Mouse (Mus musculus): ENCODE measurements around the gene Cyp2d22. TPM values are rescaled to one million over a fixed set of nuclear protein-coding genes. Genes with fewer than 3 reads are reported as not detected.

Gene Cyp2d22
- polyA plus RNA-seq, 1 experiment from 2014 or later, result 1.8 TPM

GRCm38 (mm10) chr15:82346580-82347302 lies 33.3 kb downstream of the Cyp2d22 start:
- DNase-seq (ENCODE audit: low spot score), result no peak

- DNase-seq (ENCODE audit: low spot score), result peak; percentile 99
Observed at GRCm38 (mm10) chr15:82345820-82346470, 34.1 kb downstream of the Cyp2d22 start.

GRCm38 (mm10) chr15:82344971-82345370 lies 35.1 kb downstream of the Cyp2d22 start:
- DNase-seq (ENCODE audit: low spot score), result no peak

DNA sequence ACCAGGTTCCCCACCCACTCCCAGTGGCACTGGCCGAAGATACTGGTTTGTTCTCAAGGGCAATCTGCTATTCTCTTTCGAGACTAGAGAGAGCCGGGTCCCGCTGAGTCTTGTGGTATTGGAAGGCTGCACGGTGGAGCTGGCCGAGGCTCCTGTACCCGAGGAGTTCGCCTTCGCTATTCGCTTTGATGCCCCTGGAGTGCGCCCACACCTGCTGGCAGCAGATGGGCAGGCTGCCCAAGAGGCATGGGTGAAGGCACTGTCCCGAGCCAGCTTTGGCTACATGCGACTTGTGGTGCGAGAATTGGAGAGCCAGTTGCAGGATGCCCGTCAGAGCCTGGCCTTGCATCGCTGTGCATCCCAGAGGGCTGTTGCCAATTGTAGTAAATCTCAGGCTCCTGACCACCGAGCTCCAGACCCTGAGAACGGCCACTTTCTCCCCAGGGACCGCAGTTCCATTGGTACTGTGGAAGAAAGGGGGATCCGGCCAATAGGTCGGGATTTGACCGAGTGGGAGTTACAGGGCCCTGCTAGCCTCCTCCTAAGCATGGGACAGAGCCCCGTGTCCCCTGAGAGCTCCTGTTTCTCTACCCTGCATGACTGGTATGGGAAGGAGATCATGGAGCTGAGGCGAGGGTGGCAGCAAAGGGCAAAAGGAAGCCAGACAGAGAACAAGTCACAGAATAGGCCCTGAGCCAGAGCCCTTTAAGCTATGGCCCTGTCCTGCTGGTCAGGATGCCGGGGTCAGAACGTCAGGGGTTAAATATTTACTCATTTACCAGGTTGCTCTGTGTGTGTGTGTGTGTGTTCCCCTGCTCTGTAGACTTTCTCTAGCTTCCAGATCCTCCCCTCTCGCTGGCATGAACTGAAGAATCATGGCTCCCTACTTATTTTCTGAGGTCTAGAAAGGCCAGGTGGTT lies 36.4 kb downstream of the Cyp2d22 start:
- no peak for DNase-seq (ENCODE audit: low spot score)

DNA sequence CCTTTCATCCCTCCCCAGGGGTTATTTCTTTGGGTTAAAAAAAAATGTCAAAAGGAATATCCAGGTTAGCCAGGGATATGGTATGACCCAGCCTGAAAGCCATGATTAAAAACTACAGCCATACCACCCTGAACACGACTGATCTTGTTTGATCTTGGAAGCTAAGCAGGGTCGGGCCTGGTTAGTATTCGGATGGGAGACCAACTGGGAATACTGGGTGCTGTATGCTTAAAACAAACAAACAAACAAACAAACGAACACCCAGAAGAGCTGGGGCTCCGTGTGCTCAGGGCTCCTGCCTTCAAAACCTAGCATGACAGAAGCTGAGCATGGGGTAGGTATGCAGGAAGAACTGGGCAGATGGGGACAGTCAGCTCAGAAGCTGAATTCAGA lies 37.5 kb downstream of the Cyp2d22 start:
- no peak for DNase-seq (ENCODE audit: low spot score)

DNA sequence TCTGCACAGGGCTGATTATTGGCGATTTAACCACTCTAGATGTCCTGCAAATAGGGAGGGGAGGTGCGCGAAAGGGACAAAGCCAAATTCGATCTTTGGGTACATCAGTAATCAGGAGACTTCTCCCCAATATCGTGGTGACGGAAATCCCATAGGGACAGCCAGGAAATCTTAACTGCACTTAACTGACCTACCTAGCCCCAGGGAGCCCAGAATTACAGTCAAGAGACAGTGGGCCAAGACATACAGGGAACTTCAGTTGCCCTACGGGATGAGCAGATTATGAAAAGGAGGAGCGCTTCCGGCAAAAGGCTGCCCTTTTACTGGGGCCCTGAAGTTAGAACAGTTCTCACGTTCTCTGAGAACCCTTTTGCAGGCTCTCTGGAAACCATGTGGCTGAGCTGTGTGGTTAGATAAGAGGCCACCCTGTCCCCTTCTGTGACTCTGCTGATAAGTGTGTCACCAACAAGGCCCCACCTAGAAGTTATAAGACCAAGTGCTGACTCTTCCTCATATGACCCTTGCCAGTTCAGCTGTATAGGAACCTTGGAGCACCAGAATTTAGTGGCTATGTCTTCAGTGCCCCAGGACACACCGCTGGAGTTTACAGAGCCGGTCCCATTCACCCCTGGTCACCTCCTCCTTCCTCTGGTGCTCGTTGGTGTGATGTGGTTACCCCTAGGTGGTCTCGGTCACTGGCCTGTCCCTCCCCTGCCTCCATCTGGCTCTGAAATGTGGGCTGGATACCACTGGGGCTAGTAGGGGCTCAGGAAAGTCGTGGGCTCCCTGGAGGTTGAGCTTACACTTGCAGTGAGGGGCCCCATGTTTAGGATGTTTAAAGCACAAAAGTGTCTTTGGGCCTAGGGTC lies 38.2 kb downstream of the Cyp2d22 start:
- peak; percentile 60 for DNase-seq (ENCODE audit: low spot score)

DNA sequence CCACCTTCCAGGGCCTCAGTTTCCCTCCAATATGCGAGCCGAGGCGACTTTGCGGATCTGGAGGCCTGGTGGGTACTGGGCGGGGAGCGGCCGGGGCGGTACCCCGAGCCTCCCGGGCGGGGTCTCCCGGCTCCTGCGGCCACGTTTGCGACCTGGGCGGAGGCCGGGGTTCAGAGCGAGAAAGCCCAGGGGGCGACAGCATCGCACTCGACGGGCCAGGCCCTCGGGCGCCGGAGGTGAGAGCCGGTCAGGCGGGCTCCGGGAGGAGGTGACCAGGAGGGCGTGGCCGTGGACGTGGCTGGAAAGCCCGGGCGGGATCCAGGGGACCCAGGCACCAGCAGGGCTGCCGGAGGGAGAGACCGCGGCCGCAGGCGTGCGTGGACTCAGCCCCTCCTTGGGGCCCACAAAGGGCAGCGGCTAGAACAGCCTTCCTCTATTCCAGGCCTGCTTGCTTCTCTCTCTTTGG lies 39.0 kb downstream of the Cyp2d22 start:
- DNase-seq (ENCODE audit: low spot score), result no peak

GRCm38 (mm10) chr15:82340414-82341035 lies 39.5 kb downstream of the Cyp2d22 start:
- no peak for DNase-seq (ENCODE audit: low spot score)

DNA sequence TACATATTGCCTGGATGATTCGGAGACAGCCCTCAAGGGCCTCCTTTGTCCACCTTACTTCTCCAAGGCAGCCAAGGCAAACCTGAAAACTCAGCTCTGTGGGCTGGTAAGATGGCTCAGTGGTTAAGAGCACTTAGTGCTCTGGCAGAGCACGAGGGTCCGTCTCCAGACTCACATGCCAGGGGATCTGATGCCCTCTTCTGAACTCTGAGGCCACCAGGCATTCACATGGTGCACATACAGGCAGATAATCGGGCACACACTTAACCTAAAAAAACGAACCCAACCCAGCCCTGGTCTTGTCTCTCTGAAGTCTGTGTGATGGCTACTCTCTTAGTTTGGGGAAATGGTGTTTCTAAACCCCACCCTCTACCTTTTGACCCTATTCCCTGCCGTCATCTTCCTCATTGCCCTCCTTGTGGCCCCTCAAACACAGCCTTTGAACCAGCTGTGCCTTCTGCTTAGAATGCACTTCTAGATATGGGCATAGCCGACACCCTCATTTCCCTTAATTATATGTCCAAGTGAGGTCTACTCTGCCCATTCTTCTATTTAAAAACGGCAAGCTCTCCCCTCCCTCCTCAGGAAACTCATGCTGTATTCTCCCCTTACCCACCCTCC lies 40.3 kb downstream of the Cyp2d22 start:
- no peak for DNase-seq (ENCODE audit: low spot score)

DNA sequence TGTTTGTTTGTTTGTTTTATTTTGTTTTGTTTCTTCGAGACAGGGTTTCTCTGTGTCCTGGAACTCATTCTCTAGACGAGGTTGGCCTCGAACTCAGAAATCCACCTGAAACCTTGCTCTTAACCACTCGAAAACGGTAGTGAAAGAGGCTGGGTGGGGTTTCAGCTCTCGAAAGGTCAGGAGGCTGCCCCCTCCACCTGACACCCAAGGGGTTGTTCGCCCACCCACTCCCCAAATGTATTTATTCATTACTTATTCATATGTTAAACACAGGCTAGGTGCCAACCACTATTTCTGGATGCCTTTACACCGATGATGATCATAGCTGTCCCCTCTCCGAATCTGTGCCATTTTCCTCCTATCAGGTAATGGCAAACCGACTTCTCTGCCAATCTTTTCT lies 40.9 kb downstream of the Cyp2d22 start:
- no peak for DNase-seq (ENCODE audit: low spot score)

DNA sequence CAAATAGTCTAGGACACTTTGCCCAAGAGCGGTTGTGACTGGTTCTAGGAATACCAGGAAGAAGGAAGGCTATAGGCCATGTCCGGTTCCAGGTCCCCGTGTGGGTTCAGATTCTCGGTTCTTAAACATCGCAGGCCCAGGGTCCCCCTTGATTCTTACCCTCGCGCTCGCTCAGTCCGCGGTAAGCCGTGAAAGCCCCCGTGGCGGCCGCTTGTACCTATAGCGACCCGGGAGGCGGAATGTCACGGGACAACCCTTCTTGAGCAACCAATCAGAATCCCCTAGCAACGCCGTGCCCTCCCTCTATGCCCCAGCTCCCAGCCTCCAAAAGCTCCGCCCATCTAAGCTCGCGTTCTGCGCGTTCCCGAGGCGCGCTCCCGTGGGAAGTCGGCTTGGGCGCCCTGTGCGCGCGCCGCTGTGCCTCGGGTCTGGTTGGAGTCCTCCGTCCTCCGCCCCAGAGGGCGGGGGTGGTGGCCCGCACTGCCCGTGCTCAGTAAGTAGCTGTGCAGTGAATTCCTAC lies 41.4 kb downstream of the Cyp2d22 start, which contains the start of the genes Naga, Pheta2 and Smdt1:
Gene Naga (minus strand): TSS at position 333 of the 520 bp plus-strand sequence.
Gene Pheta2 (plus strand): TSS at position 350 of the 520 bp plus-strand sequence.
Gene Smdt1 (plus strand): TSS at position 367 of the 520 bp plus-strand sequence.
- peak; percentile 98 for DNase-seq (ENCODE audit: low spot score)

- no peak for DNase-seq (ENCODE audit: low spot score)
Observed at GRCm38 (mm10) chr15:82337875-82338274, 42.2 kb downstream of the Cyp2d22 start.

DNA sequence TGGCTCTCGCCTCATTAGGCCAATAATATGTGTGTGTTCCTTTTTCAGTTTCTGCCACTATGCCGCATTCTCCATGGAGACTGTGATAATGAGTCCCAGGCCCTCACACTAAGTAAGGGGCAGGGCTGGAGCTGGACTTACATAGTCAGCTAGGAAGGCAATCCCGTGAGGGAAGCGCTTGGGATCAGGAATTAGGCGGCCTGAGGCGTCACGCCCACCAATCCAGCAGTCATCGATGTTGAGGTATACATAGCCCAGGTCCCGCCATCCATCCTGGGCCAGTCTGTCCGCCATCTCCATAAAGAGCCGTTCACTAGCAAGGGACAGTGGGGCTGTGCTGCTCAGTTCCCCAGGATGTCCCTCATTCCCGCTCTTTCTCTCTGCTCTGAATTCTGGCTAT lies 43.4 kb downstream of the Cyp2d22 start:
- DNase-seq (ENCODE audit: low spot score), result no peak

DNA sequence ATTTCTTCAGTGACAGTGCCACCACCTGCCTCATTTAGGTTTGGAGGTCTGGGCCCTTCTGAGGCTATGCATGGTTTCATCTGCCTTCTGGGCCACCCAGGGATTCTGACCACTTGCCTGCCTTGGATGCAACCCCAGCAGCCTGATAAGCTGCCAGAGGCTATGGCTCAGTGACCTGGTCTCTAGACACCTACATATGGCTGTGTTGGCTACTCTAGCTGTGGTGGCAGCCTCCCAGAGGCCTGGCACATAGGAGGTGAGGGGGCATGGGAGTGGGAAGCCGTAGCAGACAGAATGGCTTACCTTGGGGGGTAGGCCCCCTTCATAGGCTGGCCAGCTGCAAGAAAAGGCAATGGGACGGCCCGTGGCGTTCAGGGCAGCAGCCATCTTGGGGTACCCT lies 44.9 kb downstream of the Cyp2d22 start:
- no peak for DNase-seq (ENCODE audit: low spot score)

DNA sequence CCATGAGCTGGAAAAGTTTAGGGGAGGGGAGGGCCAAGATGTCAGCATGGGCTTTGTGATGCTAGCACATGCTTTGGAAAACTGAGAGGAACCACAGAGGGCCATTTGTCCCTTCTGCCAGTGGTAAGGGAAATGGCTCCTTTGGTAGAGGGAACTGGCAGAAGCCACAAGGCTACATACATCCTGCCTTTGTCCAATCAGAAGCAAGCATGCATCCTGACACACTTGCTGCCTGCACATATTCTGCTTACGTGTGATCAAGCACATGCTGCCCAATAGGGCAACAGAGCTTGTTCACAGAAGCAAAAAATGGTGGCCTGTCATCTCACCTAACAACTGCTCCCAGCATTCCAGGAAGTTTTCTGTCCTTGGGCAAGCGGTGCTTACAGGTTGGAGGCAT lies 54.7 kb downstream of the Cyp2d22 start:
- peak; percentile 53 for DNase-seq (ENCODE audit: low spot score)

DNA sequence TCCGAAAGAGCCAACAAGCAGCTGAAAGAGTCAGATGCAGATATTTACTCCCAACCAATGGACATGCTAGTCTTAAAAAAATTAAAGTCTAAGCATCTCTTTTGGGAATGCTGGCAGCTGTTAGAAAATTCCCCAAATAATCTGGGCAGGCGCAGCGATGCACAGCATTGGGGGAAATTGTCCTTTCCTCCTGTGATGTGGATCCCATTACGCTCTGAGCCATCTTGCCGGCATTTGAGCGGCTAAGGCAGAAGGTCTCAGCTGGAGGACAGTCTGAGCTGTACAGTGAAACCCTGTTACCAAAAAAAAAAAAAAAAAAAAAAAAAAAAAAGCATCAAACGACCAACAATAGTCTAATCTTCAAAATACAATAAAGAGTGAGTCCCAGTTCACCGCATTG lies 57.9 kb downstream of the Cyp2d22 start:
- no peak for DNase-seq (ENCODE audit: low spot score)
